Mouse (Mus musculus): ENCODE data around the gene Cradd. TPM values are rescaled to one million over a fixed set of nuclear protein-coding genes. Genes with fewer than 3 reads are reported as not detected.

Cradd gene
- polyA plus RNA-seq, 1 experiment from 2014 or later = 7.6 TPM

DNA sequence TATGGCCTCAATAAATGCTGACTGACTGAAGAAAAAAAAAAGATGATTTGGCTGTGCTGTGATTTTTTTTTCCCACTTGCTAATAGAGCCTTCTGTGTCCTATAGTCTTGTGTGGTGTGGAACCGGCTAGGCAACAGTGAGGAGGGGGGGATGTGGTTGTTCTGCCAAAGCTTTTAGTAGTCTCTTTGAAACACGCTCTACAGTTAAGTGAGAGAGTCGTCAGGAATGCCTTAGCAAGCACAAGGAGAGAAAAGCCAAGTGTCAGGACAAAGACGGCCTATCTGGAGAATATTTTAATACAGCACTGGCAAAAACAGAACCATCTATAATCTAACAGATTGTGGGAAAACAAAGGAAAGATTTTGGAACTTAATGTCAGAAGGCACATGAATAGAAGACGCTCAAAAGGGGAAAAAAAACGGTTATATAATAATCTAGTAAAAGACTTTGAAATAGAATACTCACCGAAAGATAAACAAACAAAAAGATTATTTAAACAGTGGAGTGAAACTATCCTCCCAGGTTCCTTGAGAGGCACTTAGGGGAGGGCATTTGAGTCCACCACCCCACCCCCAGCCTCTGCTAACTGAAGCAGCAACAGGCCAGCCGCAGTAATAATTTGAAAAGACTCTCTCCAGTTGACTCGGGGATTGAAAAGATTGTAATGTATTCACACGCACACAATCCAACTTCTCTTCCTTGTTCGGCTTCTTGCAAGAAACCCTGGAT lies 16.9 kb downstream of the Cradd start:
- no peak for DNase-seq (ENCODE audit: low spot score)

- no peak for DNase-seq (ENCODE audit: low spot score)
These were observed 19.7 kb downstream of the Cradd start for GRCm38 (mm10) chr10:95304240-95304639.

GRCm38 (mm10) chr10:95302211-95303163 lies 21.4 kb downstream of the Cradd start:
- DNase-seq (ENCODE audit: low spot score) = no peak

GRCm38 (mm10) chr10:95300178-95300793 lies 23.6 kb downstream of the Cradd start:
- DNase-seq (ENCODE audit: low spot score) = no peak

- DNase-seq (ENCODE audit: low spot score) = no peak
These were observed 24.2 kb downstream of the Cradd start for GRCm38 (mm10) chr10:95299808-95300133.

GRCm38 (mm10) chr10:95299010-95299807 lies 24.7 kb downstream of the Cradd start:
- DNase-seq (ENCODE audit: low spot score) = no peak

DNA sequence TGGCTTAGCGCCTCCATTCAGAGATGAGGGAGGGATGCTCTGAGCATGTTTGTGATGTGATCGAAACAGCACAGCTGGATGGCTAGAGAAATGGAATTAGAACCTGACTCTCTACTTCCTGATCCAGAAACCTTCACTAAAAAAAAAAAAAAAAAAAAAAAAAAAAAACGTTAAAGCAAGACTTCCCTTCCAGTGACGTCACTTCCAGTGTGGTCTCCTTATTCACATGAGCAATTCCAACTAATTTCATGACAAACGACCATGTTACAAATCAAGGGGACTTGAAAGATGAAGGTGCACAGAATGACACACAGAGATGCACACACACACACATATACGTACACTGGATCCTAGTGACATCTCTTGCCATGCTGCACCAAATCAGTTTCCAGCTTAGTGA lies 25.4 kb downstream of the Cradd start:
- no peak for DNase-seq (ENCODE audit: low spot score)

DNA sequence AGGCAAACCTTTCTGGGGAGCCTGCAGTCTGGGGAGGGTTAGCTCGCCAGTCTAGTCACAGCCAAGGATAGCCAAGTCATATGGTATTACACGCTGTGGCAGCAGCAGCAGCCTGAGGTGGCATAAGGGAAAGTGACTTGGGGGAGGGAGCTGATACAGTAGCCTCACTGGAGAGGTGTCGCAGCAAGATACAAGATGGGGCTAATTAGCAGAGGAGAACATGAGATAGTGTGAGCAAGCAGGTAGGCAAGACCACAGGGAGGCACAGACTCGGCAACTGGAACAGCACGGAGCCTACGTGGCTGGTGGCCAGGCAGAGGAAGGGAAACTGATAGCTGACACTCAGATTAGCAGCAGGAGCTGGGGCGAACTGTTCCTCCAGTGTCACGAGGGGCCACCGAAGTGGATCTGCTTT lies 26.2 kb downstream of the Cradd start:
- DNase-seq (ENCODE audit: low spot score) = no peak

DNA sequence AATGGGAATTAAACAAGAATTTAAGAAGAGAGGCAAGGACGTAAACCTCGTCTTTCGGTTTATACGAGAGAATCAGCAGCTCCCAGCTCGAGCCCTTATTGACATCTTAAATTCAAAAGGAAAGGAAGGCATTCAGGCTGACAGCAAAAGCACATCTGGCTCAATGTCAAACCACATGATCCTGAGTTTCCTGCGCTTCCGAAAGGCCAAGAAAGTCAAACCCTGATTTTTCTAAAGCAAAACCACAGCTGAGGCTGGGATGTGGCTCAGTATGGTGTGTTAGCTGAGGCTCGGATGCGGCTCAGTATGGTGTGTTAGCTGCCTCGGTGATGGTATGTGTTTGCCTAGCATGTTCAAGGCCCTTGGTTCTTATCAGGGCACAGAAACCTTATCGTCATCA lies 26.9 kb downstream of the Cradd start:
- DNase-seq (ENCODE audit: low spot score) = no peak

DNA sequence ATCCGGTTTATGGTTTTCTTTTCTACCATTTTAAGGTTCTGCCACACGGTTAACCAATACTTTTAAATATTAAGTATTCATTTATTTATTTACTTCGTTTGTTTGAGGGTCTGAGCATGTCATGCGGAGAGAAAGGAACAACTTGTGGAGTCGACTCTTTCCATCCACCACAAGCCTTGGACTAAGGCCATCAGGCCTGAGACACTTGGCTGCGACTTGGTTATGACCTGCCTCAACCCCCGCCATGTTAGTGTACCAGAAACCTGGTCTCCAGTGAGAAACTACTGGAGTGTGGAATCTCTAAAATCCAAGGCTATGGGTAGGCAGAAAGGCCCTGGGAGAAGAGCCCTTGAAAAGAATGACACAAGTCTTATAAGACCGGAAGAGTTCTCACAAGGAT lies 30.7 kb downstream of the Cradd start:
- DNase-seq (ENCODE audit: low spot score) = no peak

GRCm38 (mm10) chr10:95292269-95292668 lies 31.7 kb downstream of the Cradd start:
- no peak for DNase-seq (ENCODE audit: low spot score)

DNA sequence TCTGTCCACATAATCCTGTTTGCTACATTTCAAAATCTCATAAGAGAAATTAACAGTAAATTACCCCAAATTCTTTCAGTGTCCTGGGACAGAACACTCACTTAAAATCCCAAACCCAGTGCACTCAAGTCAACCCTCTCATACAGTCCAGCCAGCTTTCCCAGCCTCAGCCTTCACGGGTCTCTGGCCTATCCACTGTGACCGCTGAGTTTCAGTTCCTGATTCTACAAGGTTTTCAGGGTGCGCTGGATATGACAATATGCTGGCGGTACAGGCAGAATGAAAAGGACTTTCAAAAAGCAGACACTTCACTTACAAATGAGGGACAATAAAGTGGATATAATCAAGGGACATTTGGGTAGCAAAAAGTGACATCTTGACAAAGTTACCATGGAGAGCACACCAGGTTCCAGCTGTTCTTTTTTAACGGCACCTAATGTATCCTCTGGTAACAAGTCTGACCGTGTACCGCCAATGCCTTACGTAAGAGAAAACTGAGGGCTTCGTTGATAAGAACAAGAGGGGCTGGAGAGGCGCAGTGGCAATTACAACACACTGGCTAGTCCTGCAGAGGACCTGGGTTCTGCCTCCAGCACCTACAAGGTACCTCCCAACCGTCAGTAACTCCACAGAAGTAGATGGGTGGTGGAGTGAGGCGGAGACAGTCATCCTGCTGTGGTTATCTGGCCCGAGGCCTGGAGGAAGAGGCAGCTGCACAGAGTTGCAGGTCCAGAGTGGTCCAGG lies 32.6 kb downstream of the Cradd start:
- DNase-seq (ENCODE audit: low spot score) = no peak

GRCm38 (mm10) chr10:95289819-95290218 lies 34.1 kb downstream of the Cradd start:
- no peak for DNase-seq (ENCODE audit: low spot score)

GRCm38 (mm10) chr10:95288206-95288605 lies 35.7 kb downstream of the Cradd start:
- no peak for DNase-seq (ENCODE audit: low spot score)

DNA sequence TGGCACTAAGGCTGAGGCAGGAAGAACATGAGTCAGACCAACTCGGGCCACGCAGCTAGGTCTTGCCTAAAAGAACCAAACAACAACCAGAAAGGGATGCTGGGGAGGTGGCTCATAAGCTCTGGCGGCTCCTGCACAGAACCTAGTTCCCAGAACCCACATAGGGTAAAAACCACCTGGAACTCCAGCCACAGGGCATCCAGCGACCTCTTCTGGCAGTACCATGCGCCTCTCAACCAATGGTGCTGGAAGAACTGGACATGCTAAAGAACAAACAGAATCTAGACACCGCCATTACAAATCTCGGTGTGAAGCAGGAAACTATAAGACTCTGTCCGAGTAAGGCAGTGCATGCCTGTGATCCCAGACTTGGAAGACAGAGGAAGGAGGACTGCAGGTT lies 36.6 kb downstream of the Cradd start:
- no peak for DNase-seq (ENCODE audit: low spot score)

DNA sequence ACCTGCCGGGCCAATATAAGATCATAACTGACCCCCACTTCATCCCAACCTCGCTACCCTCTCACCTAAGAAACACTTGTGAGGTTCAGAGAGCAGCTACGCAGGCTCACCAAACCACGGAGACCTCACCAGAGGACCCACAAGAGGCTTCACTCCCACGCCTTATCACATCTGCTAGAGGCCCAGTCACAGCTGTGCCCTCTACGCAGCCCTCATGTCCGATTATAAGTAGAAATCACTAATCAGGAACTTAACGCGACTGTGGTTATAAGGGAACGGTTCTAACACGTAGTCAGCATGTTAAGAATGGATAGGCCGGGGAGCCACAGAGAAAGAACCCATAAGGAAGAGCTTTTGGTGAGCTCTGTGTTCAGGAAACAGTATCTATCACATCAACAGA lies 40.5 kb downstream of the Cradd start:
- no peak for DNase-seq (ENCODE audit: low spot score)

DNA sequence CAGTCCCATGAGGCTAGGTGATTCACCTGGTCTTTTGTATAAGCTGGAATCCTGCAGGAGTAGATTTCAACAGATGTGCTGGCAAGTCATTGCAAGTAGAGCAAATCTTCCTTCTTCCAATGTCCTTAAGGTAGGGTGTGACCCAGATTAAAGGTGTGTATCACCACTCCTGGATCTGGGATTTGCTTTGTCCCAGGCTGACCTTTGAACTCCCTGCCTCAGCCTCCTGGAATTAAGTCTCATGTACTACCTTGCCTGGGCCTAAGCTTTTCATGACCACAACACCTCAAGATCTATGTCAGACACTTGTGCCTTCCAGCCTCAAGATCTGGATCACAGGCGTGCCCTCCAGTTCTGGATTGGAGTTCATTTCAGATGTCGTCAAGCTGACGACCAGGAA lies 41.9 kb downstream of the Cradd start:
- no peak for DNase-seq (ENCODE audit: low spot score)

DNA sequence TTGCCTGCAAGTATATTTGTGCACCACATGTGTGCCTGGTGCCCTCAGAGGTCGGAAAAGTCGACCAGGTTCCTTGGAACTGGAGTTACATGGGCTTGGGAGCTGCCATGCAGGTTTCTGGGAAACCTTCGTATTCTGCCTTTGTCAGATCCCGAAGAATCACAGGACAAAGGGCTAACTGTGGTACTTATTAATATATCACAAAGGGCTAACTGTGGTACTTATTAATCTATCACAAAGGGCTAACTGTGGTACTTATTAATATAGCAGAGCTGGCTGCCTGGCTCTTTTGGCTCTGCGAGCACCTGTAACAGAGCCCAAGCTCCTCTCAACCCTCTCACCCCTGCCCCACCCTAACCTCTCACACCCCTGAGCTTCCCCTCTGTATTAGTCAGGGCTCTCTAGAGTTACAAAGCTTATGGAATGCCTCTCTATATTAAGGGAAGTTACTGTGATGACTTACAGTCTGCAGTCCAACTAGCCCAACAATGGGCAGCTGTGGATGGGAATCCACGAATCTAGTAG lies 42.4 kb downstream of the Cradd start:
- DNase-seq (ENCODE audit: low spot score) = no peak

DNA sequence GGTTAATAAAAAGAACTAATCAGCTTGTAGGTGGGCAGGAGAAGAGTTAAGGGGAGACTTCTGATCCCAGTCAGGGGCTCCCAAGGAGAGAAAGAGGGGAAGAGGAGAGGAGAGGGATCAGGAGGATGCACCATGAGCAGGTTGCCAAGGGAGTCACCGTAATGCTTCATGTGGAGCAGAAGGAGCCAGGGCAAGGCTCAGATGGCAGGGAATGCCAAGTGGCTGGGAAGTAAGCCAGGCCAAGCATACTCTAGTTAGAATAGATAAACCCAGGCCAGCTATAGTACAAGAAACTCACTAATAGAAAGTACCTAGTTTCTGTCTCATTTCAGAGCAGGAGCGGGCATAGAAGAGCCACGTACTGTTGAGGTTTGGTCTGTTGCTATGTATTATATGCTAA lies 43.6 kb downstream of the Cradd start:
- DNase-seq (ENCODE audit: low spot score) = no peak

- DNase-seq (ENCODE audit: low spot score) = no peak
These were observed 44.5 kb downstream of the Cradd start for GRCm38 (mm10) chr10:95279459-95279858.
